ENCODE assay signal across 15 mouse cellular contexts in genomic region chr4:150312646-150313045, GRCm38 (mm10). TPM values are rescaled to one million over a fixed set of nuclear protein-coding genes. Genes with fewer than 3 reads are reported as not detected.
DNase-seq lines count a peak whose midpoint lies in the region; ATAC-seq and TF ChIP-seq lines count a peak whose summit lies in the region.
"Had no signal": no experiment of that assay in that cellular context is flagged by ENCODE, and none has a peak within 500 bp of the region (broad histone marks: within the 10 kb centered on the region; RNA-seq: fewer than 3 reads in every experiment).

No protein-coding gene starts in this region.

- intact Hi-C loops in heart, adult 2 months (cut with DNase I) = no loop called here

- H3K27ac ChIP-seq in heart, embryonic 14.5 days (replicated peaks in 1 of 2; ENCODE audit: control insufficient read depth in 1 of 2, insufficient read depth in 1 of 2, low read depth in 2 of 2, low read length in 2 of 2) = peak overlapping the region; percentile 1 to 89; a peak in 3 of 4 replicates
- no peak overlapping the region for H3K27ac ChIP-seq in heart, adult 2 months
- peak overlapping the region; percentile 45 for H3K27ac ChIP-seq in midbrain, embryonic 13.5 days
- H3K27ac ChIP-seq in midbrain, embryonic 14.5 days (replicated peaks; ENCODE audit: low read depth, low read length) = no peak overlapping the region
- peak overlapping the region; percentile 41; the same call in 1 of the 2 replicates for H3K27ac ChIP-seq in neural tube, embryonic 15.5 days (replicated peaks)
- H3K27ac ChIP-seq: intestine, embryonic 15.5 days; liver, embryonic 13.5 days; stomach, embryonic 15.5 days had no signal

- 86% methylated on average over 2 of the region's 2 CpGs for WGBS in heart, embryonic 14.5 days
- WGBS in heart, adult 2 months = 94% methylated on average over 2 of the region's 2 CpGs
- WGBS in midbrain, embryonic 13.5 days = 85% methylated on average over 2 of the region's 2 CpGs
- 90% methylated on average over 2 of the region's 2 CpGs for WGBS in midbrain, embryonic 14.5 days
- WGBS in neural tube, embryonic 15.5 days = 79% methylated on average over 2 of the region's 2 CpGs

- no peak overlapping the region for H3K4me2 ChIP-seq in heart, embryonic 14.5 days (ENCODE audit: low read length)
- H3K4me2 ChIP-seq in midbrain, embryonic 13.5 days (replicated peaks) = no peak overlapping the region
- H3K4me2 ChIP-seq in midbrain, embryonic 14.5 days (ENCODE audit: low read length) = no peak overlapping the region
- no peak overlapping the region for H3K4me2 ChIP-seq in neural tube, embryonic 15.5 days
- H3K4me2 ChIP-seq: intestine, embryonic 15.5 days; liver, embryonic 13.5 days; stomach, embryonic 15.5 days had no signal

- no peak for TF ChIP-seq POLR2A in heart, adult 2 months (IDR thresholded peaks at IDR 0.05; ENCODE audit: insufficient read depth, low read depth, low read length)

- ATAC-seq in heart, embryonic 14.5 days (ENCODE audit: insufficient number of reproducible peaks, insufficient read depth, low FRiP score, low read depth) = no peak
- ATAC-seq in midbrain, embryonic 13.5 days = no peak
- ATAC-seq in midbrain, embryonic 14.5 days (ENCODE audit: low FRiP score, low TSS enrichment) = no peak
- ATAC-seq in neural tube, embryonic 15.5 days (ENCODE audit: low FRiP score) = no peak
- ATAC-seq: intestine, embryonic 15.5 days had no signal

- peaks cover 5% of the 10 kb centered on the region; the same call in 1 of the 2 replicates for H3K79me2 ChIP-seq in heart, adult 2 months (replicated peaks; ENCODE audit: control insufficient read depth, insufficient read depth, low read length)

- no peaks in the 10 kb centered on the region for H3K9me3 ChIP-seq in heart, embryonic 14.5 days (ENCODE audit: control insufficient read depth, low read length)
- H3K9me3 ChIP-seq in midbrain, embryonic 13.5 days = no peaks in the 10 kb centered on the region
- H3K9me3 ChIP-seq in midbrain, embryonic 14.5 days (ENCODE audit: control insufficient read depth, low read length) = no peaks in the 10 kb centered on the region
- H3K9me3 ChIP-seq in neural tube, embryonic 15.5 days (replicated peaks) = no peaks in the 10 kb centered on the region
- H3K9me3 ChIP-seq: intestine, embryonic 15.5 days; liver, embryonic 13.5 days; stomach, embryonic 15.5 days had no signal

- DNase-seq in heart, adult 2 months = no peak
- DNase-seq in midbrain, embryonic 14.5 days = no peak
- DNase-seq in cerebellum, adult 9-11 months = peak; percentile 78
- no peak for DNase-seq in kidney, postnatal 4 days
- DNase-seq: adrenal gland, postnatal 14 days; gastrocnemius, postnatal 14 days; kidney, postnatal 14 days; liver, embryonic 13.5 days; lung, postnatal 36 days; right cerebral cortex, postnatal 4 days had no signal

- no peaks in the 10 kb centered on the region for H3K36me3 ChIP-seq in heart, embryonic 14.5 days (ENCODE audit: control insufficient read depth, insufficient read depth, low read length)
- H3K36me3 ChIP-seq in heart, adult 2 months (ENCODE audit: control insufficient read depth, insufficient read depth, low read length) = peaks cover 11% of the 10 kb centered on the region
- H3K36me3 ChIP-seq in midbrain, embryonic 13.5 days = no peaks in the 10 kb centered on the region
- H3K36me3 ChIP-seq in midbrain, embryonic 14.5 days (ENCODE audit: control insufficient read depth, insufficient read depth, low read length) = no peaks in the 10 kb centered on the region
- no peaks in the 10 kb centered on the region for H3K36me3 ChIP-seq in neural tube, embryonic 15.5 days
- H3K36me3 ChIP-seq: intestine, embryonic 15.5 days; liver, embryonic 13.5 days; stomach, embryonic 15.5 days had no signal

- H3K4me3 ChIP-seq in heart, embryonic 14.5 days (ENCODE audit: control insufficient read depth in 1 of 2, insufficient read depth in 1 of 2, low read depth in 1 of 2, low read length in 2 of 2) = no peak overlapping the region
- no peak overlapping the region for H3K4me3 ChIP-seq in heart, adult 2 months
- H3K4me3 ChIP-seq in midbrain, embryonic 13.5 days (replicated peaks) = no peak overlapping the region
- H3K4me3 ChIP-seq in midbrain, embryonic 14.5 days (replicated peaks; ENCODE audit: low read depth, low read length) = no peak overlapping the region
- H3K4me3 ChIP-seq in neural tube, embryonic 15.5 days (replicated peaks) = no peak overlapping the region
- H3K4me3 ChIP-seq: intestine, embryonic 15.5 days; liver, embryonic 13.5 days; stomach, embryonic 15.5 days had no signal

- TF ChIP-seq EP300 in heart, adult 2 months (IDR thresholded peaks at IDR 0.05; ENCODE audit: insufficient read depth, low read depth, low read length) = no peak

- H3K27me3 ChIP-seq in heart, embryonic 14.5 days (ENCODE audit: control insufficient read depth, insufficient read depth, low read length) = no peaks in the 10 kb centered on the region
- no peaks in the 10 kb centered on the region for H3K27me3 ChIP-seq in heart, adult 2 months (ENCODE audit: control insufficient read depth, insufficient read depth, low read length)
- no peaks in the 10 kb centered on the region for H3K27me3 ChIP-seq in midbrain, embryonic 13.5 days
- no peaks in the 10 kb centered on the region for H3K27me3 ChIP-seq in midbrain, embryonic 14.5 days (ENCODE audit: control insufficient read depth, insufficient read depth, low read length)
- no peaks in the 10 kb centered on the region for H3K27me3 ChIP-seq in neural tube, embryonic 15.5 days (replicated peaks)
- H3K27me3 ChIP-seq: intestine, embryonic 15.5 days; liver, embryonic 13.5 days; stomach, embryonic 15.5 days had no signal

- H3K9ac ChIP-seq in heart, embryonic 14.5 days (ENCODE audit: low read length) = no peak overlapping the region
- H3K9ac ChIP-seq in heart, adult 2 months (ENCODE audit: low read depth, low read length) = no peak overlapping the region
- H3K9ac ChIP-seq in midbrain, embryonic 13.5 days (replicated peaks) = no peak overlapping the region
- H3K9ac ChIP-seq in midbrain, embryonic 14.5 days (replicated peaks; ENCODE audit: low read length) = no peak overlapping the region
- H3K9ac ChIP-seq in neural tube, embryonic 15.5 days (replicated peaks) = no peak overlapping the region
- H3K9ac ChIP-seq: intestine, embryonic 15.5 days; liver, embryonic 13.5 days; stomach, embryonic 15.5 days had no signal

- no peak for TF ChIP-seq CTCF in heart, adult 2 months (IDR thresholded peaks at IDR 0.05)

- H3K4me1 ChIP-seq in heart, embryonic 14.5 days (ENCODE audit: control insufficient read depth in 2 of 2, insufficient read depth in 2 of 2, low read length in 2 of 2) = peaks cover 17 to 55% of the 10 kb centered on the region in 2 experiments
- H3K4me1 ChIP-seq in heart, adult 2 months (ENCODE audit: control insufficient read depth, insufficient read depth, low read length) = peaks cover 11% of the 10 kb centered on the region
- peaks cover 37% of the 10 kb centered on the region for H3K4me1 ChIP-seq in midbrain, embryonic 13.5 days (replicated peaks)
- H3K4me1 ChIP-seq in midbrain, embryonic 14.5 days (ENCODE audit: control insufficient read depth, insufficient read depth, low read length) = peaks cover 15% of the 10 kb centered on the region
- peaks cover 26% of the 10 kb centered on the region for H3K4me1 ChIP-seq in neural tube, embryonic 15.5 days

RNA-seq across cellular contexts. Expression of gene Rere, which starts 31.2 kb away (rescaled TPM):
- polyA plus RNA-seq in heart, embryonic 14.5 days (2014; fragmentation: Nextera tagmentation; extraction: Ambion mirVana) = 25.9 and 28.5 TPM in 2 replicates
- total RNA-seq in heart, adult 2 months (2021) = 10 to 100 TPM; 39.0 to 46.4 TPM
- polyA plus RNA-seq in heart, adult 2 months (2012; rRNA removed) = 16.2 and 19.3 TPM in 2 replicates
- polyA plus RNA-seq in midbrain, embryonic 13.5 days (2015; fragmentation: Nextera tagmentation; extraction: Ambion mirVana) = 42.4 and 43.6 TPM in 2 replicates
- 37.6 and 48.6 TPM in 2 replicates for polyA plus RNA-seq in midbrain, embryonic 14.5 days (2014; fragmentation: Nextera tagmentation; extraction: Ambion mirVana)
- polyA plus RNA-seq in neural tube, embryonic 15.5 days (2015; fragmentation: Nextera tagmentation; extraction: Ambion mirVana) = 31.8 and 34.6 TPM in 2 replicates

Comparison
In these comparisons a context has a peak if more than half of its experiments do, and no peak if none do; other contexts are left out.
1. H3K27ac ChIP-seq: peak in heart, embryonic 14.5 days (2 of 2), midbrain, embryonic 13.5 days (single experiment) and neural tube, embryonic 15.5 days (single experiment); none in heart, adult 2 months (single experiment) and midbrain, embryonic 14.5 days (single experiment).